Mouse (Mus musculus): Measurements from ENCODE around the gene St13. TPM values are rescaled to one million over a fixed set of nuclear protein-coding genes. Genes with fewer than 3 reads are reported as not detected.

Gene St13
- 99.8 TPM for polyA plus RNA-seq (2017; shearing (Covaris generic))

DNA sequence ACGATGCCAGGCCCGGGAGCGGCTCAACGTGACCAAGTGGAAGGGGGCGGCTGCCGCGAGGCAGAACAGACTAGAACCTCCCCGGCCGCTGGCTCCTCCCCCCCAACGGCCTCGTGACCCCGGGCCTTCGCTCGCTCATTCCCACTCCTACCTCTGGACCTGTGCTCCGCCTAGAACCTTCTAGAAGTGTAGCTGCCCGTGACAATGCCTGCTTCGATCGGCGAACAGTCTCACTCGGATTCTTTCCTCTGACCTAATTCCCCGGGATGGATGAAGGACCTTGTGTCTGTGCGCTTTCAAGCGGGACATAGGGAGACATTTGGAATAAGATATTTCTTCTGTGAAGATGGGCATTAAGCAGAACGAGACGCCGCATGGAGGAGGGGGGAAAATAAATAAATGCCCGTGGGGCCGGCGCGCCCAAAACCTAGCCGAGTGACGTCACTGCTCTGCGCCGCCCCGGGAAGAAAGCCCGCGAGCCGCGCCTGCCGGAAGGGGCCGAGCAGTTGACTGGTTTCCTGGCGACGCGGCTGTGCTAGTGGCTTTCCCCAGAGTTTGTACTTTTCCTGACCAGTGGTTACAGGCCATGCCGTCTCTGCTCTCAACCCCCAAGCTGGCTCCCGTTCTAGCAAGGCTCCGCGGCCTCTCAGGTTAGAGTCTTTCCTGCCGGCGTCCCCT, at the start of gene St13, which contains the start of gene Xpnpep3:
TSS of gene St13 (minus strand) at position 440 of the 678 bp plus-strand sequence.
TSS of gene Xpnpep3 (plus strand) at position 501 of the 678 bp plus-strand sequence.

DNA sequence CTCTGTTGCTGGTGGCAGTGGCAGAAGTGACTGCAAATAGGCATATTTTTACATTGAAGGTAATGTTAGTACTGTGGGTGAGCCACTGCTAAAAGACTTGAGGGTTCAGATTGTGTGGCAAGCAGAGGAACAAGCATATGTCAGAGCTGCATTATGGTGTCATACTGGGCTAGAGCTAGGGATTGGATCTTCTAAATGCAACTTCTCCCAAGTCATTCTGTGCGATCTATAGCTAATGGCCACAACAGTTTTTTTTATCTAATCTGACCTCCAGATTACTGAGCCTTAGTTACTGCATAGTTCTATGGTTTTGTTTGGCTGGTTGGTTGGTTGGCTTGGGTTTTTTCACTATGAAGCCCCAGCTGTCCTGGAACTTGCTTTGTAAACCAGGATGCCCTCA, 8.3 kb upstream of the St13 start, which contains the start of gene Dnajb7:
TSS of gene Dnajb7 (minus strand) at position 101 of the 400 bp plus-strand sequence.

DNA sequence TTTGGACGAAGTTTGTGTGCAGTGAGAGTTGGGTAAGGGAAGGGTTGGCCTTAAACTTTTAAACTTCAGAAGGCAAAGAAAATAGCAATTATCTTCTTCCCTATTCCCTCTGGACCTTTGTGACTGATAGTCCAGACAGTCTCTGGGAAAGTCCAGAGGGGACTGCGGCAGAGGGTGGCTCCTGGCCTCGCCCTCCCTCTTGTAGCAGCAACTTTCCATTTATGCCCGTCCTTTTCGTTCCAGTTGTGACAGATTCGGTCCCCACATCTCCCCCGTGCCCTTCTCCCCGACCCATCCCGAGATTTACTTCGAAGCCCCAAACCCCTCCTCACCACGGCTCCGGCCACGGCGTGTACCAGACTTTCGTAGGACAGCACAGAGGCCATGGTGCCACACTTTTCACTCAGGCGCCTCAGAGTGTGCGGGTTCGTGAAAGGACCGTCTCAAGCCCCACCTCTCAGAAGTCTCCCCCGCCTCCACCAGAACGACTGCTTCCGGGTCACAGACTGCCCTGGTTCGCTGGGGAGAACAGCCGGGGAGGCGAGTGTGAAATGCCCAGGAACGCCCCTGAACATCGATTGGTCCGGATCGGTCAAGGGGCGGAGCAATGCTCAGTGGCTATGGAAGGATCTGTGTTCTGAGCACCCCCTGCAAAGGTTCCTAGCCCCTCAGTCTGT, 39.4 kb downstream of the St13 start, which contains the start of gene Slc25a17:
TSS of gene Slc25a17 (minus strand) at position 468 of the 677 bp plus-strand sequence.

Other genes with a start within 250 kb of the St13 start
- gene Mrtfa, start 209.3 kb downstream of the St13 start, polyA plus RNA-seq (2017; shearing (Covaris generic)) = 65.4 TPM
- not detected for gene Mchr1, start 164.6 kb downstream of the St13 start, polyA plus RNA-seq (2017; shearing (Covaris generic))
- gene Slc25a17, start 39.3 kb downstream of the St13 start, polyA plus RNA-seq (2017; shearing (Covaris generic)) = 51.6 TPM
- 7.6 TPM for gene Xpnpep3, start 61 bp upstream of the St13 start, polyA plus RNA-seq (2017; shearing (Covaris generic))
- gene Dnajb7, start 8.2 kb upstream of the St13 start, polyA plus RNA-seq (2017; shearing (Covaris generic)) = 1.1 TPM
- gene Rbx1, start 66.2 kb upstream of the St13 start, polyA plus RNA-seq (2017; shearing (Covaris generic)) = 247 TPM
- gene Ep300, start 185.3 kb upstream of the St13 start, polyA plus RNA-seq (2017; shearing (Covaris generic)) = 47.3 TPM

Data from effector memory CD4-positive, alpha-beta T cell, adult 5 months (primary cell).